Mouse (Mus musculus) adrenal gland, postnatal 25 days (tissue): ENCODE data around the gene Magee1. TPM values are rescaled to one million over a fixed set of nuclear protein-coding genes. Genes with fewer than 3 reads are reported as not detected.
"Not testable (repeated sequence)": the region's sequence is repeated elsewhere in the genome, so short reads cannot be mapped to it uniquely, and the experiment has no call there.

Experiments used
- DNase-seq: peaks from one replicate; pipeline ENCODE4 v3.0.0; 2021; ENCODE audit warnings: mixed read lengths
- long read RNA-seq: library from polyadenylated mRNA; stranded (forward); transcript quantifications from one replicate; pipeline ENCODE4 v2.0.0, GENCODE M21; 2021
- total RNA-seq: library from RNA; stranded (reverse); gene quantifications from 2 replicates; pipeline ENCODE4 v1.2.3, GENCODE M21; 2021

Magee1 gene
- total RNA-seq: 13.6 and 13.9 TPM in 2 replicates
- long read RNA-seq, transcript Magee1-201 (1 exons, 3,550 nt): major isoform, 20 of 20 reads
- long read RNA-seq, partial matches to known transcripts: 0 of 20 reads
- long read RNA-seq, other reads (novel, unspliced or antisense): 0 of 20 reads

GRCm38 (mm10) chrX:105120275-105121226 lies at the start of gene Magee1:
Magee1 (plus strand) TSS chrX:105120378.
- DNase-seq: peak; percentile 75

- no peak for DNase-seq
These were observed 41.0 kb upstream of the Magee1 start for GRCm38 (mm10) chrX:105079151-105079550.

GRCm38 (mm10) chrX:105079615-105080092 lies 40.5 kb upstream of the Magee1 start, which contains the start of gene Pbdc1:
Pbdc1 (plus strand) TSS chrX:105079756.
- peak; percentile 88 for DNase-seq

GRCm38 (mm10) chrX:105080096-105080495 lies 40.1 kb upstream of the Magee1 start:
- DNase-seq: no peak

- not testable (repeated sequence) for DNase-seq
These were observed 37.2 kb upstream of the Magee1 start for GRCm38 (mm10) chrX:105083013-105083412.

GRCm38 (mm10) chrX:105104175-105104574 lies 16.0 kb upstream of the Magee1 start:
- DNase-seq: no peak

GRCm38 (mm10) chrX:105114994-105115393 lies 5.2 kb upstream of the Magee1 start:
- no peak for DNase-seq

- DNase-seq: peak; percentile 72
These were observed 1.2 kb downstream of the Magee1 start for GRCm38 (mm10) chrX:105121227-105121865.

- no peak for DNase-seq
These were observed 4.7 kb downstream of the Magee1 start for GRCm38 (mm10) chrX:105124903-105125302.

GRCm38 (mm10) chrX:105151872-105152461 lies 31.8 kb downstream of the Magee1 start:
- no peak for DNase-seq

- not testable (repeated sequence) for DNase-seq
These were observed 44.8 kb downstream of the Magee1 start for GRCm38 (mm10) chrX:105165007-105165406.

- DNase-seq: no peak
These were observed 47.0 kb downstream of the Magee1 start for GRCm38 (mm10) chrX:105167217-105167616.

Other genes starting within 250 kb of the Magee1 start
- gene Pbdc1, start 40.6 kb upstream of the Magee1 start, total RNA-seq: 19.3 and 19.4 TPM in 2 replicates